Mouse (Mus musculus) G1E-ER4 (cell line): ENCODE data around the gene Bcr. TPM values are rescaled to one million over a fixed set of nuclear protein-coding genes. Genes with fewer than 3 reads are reported as not detected.

ENCODE experiments used
- GATA1 ChIP-seq: IDR thresholded peaks from one replicate; pipeline ENCODE4 v1.8.0; 2012; ENCODE audit warnings: low read length, inconsistent platforms
- polyA plus RNA-seq: library from polyadenylated mRNA; stranded (reverse); fragments of >175 nt; gene quantifications from 2 replicates; pipeline ENCODE4 v1.2.3, GENCODE M21; 2012

Bcr gene
- polyA plus RNA-seq, 1 experiment = not detected

- no peak for TF ChIP-seq GATA1
These were observed 45.3 kb downstream of the Bcr start for GRCm38 (mm10) chr10:75105687-75106086.

- TF ChIP-seq GATA1 = no peak
These were observed 46.6 kb downstream of the Bcr start for GRCm38 (mm10) chr10:75106940-75107381.

GRCm38 (mm10) chr10:75108092-75108491, 47.7 kb downstream of the Bcr start:
- no peak for TF ChIP-seq GATA1

- TF ChIP-seq GATA1 = no peak
These were observed 51.2 kb downstream of the Bcr start for GRCm38 (mm10) chr10:75111446-75112201.

- no peak for TF ChIP-seq GATA1
These were observed 52.0 kb downstream of the Bcr start for GRCm38 (mm10) chr10:75112405-75112804.

GRCm38 (mm10) chr10:75113620-75114019, 53.2 kb downstream of the Bcr start:
- TF ChIP-seq GATA1 = no peak

- no peak for TF ChIP-seq GATA1
These were observed 54.8 kb downstream of the Bcr start for GRCm38 (mm10) chr10:75115240-75115639.

GRCm38 (mm10) chr10:75116842-75117457, 56.6 kb downstream of the Bcr start:
- no peak for TF ChIP-seq GATA1

- TF ChIP-seq GATA1 = no peak
These were observed 58.1 kb downstream of the Bcr start for GRCm38 (mm10) chr10:75118444-75118843.

- TF ChIP-seq GATA1 = no peak
These were observed 59.0 kb downstream of the Bcr start for GRCm38 (mm10) chr10:75119396-75119795.

GRCm38 (mm10) chr10:75120176-75120575, 59.8 kb downstream of the Bcr start:
- no peak for TF ChIP-seq GATA1

GRCm38 (mm10) chr10:75121028-75121427, 60.6 kb downstream of the Bcr start:
- no peak for TF ChIP-seq GATA1

- TF ChIP-seq GATA1 = no peak
These were observed 65.2 kb downstream of the Bcr start for GRCm38 (mm10) chr10:75125577-75125976.

GRCm38 (mm10) chr10:75129283-75129710, 68.9 kb downstream of the Bcr start:
- TF ChIP-seq GATA1 = no peak

- TF ChIP-seq GATA1 = no peak
These were observed 70.1 kb downstream of the Bcr start for GRCm38 (mm10) chr10:75130372-75131046.

- TF ChIP-seq GATA1 = no peak
These were observed 71.2 kb downstream of the Bcr start for GRCm38 (mm10) chr10:75131625-75132024.

- no peak for TF ChIP-seq GATA1
These were observed 74.6 kb downstream of the Bcr start for GRCm38 (mm10) chr10:75134861-75135517.
